Mouse (Mus musculus): ENCODE results near the gene Pard3b.

DNA sequence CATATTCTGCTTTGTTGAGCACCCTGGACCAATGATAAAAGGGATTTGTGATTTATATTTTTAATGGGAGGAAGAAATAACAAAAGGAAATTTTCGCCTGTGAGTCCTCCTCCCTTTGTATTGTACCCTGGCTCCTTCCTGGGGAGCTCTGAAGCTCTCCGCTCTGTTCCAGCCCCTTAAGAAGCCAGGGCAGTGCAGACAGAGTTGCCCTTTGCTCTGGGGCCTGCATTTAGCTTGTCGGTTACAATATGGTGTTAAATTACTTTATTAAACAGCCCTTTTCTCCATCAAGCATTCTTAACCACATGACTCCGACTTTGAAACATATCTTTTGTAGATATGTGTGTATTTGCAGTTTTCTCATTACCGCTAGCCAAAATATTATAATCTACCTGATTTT is 379.7 kb downstream of the Pard3b start:
- TF ChIP-seq CTCF (IDR thresholded peaks at IDR 0.05; ENCODE audit: low read depth, low read length) = no peak
- TF ChIP-seq POLR2A (IDR thresholded peaks at IDR 0.05; ENCODE audit: insufficient read depth, low read length) = no peak
- no peak for TF ChIP-seq EP300 (IDR thresholded peaks at IDR 0.05; ENCODE audit: insufficient read depth, low read depth, low read length)

Data from ES-Bruce4 (cell line).